Mouse (Mus musculus): ENCODE measurements around the gene Fam196b. TPM values are rescaled to one million over a fixed set of nuclear protein-coding genes. Genes with fewer than 3 reads are reported as not detected.

Fam196b gene
- total RNA-seq, 2 experiments from 2014 or later: not detected

DNA sequence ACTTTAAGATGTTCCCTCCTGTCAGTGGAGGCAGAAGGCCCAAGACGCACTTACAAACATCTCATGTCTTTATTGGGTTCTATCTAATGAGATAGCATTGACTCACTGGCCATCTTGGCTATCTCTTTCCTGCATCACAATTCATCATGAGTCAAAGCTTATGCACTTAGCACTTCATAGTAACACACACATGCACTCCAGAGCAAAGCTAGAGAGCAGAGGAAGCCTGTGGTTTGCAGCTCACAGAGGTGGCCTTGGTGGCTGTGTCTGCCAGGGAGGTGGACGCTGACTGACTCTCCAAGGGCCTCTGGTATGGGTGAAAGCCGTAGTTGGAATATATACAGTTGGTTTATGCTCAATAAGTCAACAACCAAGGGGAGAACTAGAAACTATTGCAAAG is 81.2 kb downstream of the Fam196b start:
- ATAC-seq (replicated peaks; ENCODE audit: low FRiP score, low TSS enrichment, poor library complexity, severe bottlenecking): no peak

DNA sequence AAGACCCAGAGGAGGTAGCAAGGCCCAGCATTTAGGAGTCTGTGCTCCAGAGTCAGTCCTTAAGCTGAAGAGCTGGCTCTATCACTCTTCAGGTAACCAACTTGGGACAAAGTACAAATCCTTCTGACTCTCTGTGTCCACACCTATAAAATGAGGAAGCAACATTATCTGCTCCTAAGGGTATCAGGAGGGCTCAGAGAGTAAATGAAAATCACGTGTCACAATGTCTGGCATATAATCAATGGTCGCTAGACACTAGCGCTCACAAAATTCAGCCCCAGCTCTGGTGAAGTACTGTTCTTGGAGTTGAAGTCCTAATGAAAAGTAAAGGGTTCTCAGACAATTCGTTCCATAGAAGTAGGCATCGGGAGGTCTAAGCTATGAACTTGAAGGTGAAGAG is 83.0 kb downstream of the Fam196b start:
- no peak for ATAC-seq (replicated peaks; ENCODE audit: low FRiP score, low TSS enrichment, poor library complexity, severe bottlenecking)

DNA sequence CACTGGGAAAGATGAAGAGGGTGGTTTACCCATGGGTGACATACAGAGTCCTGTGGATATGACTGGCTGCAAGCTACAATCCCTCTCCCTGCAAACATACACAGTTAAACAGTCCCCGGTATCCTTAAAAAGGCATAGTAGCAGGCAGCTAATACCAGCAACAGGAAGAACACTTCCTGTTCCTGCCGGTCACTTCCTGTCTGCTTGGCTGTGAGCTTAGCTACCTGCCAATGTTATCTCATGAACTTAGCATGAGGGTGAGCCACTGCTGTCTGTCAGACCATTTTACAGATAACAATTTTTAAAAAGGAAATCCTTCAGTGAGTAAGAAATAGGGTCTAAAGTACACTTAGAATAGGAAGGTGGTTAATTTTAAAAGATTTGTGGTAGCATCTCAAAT is 83.9 kb downstream of the Fam196b start:
- ATAC-seq (replicated peaks; ENCODE audit: low FRiP score, low TSS enrichment, poor library complexity, severe bottlenecking): no peak; the same call in 1 of the 2 replicates

DNA sequence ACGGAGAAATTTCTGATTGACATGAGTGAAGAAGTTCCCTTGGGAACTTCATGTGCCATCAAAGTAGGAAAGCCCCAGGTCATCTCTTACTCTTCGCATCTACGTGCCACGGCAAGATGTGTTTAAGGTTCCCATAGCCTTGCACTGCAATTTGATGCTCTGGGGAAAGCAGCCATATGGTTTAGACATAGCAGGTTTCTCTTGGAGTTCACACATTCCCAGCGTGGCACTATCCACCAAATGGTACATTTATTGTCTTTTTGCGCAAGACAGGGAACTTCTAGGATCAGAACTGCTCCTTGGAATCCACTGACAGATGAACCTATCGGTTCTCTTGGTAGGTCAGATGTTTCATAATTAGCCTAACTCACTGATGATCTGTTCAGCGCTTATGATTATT is 86.7 kb downstream of the Fam196b start:
- no peak for ATAC-seq (replicated peaks; ENCODE audit: low FRiP score, low TSS enrichment, poor library complexity, severe bottlenecking)

DNA sequence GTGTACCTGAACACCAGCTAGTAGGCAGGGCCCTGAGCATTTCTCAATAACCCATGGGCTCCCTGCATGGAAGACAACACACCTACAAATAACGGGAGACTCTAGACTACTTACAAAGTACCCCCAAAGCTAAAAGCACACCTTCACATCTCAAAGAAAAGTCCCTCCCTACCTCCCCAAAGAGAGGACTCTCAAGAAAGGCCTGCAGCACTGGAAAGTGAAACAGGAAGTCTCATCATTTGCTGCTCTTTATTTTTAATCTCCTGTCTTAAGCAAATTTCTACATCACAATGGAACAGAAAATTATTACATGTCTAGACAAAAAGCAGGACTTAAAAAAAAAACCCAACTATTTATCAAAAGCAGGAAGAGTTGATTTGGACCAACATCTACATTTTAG is 90.7 kb downstream of the Fam196b start:
- no peak for ATAC-seq (replicated peaks; ENCODE audit: low FRiP score, low TSS enrichment, poor library complexity, severe bottlenecking)

DNA sequence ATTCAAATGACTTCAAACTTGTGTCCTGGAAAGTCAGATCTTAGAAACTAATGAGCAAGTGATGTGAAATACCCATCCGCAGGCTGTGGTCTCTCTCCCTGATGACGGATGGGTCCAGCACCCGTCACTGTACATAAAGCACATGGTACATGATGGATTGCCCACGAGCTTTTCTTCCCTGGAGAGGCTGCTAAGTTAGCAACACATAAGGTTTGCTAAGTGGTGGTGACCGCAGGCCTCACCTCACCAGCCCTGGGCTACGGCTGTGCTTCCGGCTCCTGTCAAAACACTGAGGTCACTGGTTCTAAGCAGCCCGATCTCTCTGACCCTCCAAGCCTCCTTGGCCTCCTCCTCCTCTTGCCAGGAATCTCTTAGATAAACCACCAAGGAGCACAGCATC is 91.7 kb downstream of the Fam196b start:
- no peak for ATAC-seq (replicated peaks; ENCODE audit: low FRiP score, low TSS enrichment, poor library complexity, severe bottlenecking)

DNA sequence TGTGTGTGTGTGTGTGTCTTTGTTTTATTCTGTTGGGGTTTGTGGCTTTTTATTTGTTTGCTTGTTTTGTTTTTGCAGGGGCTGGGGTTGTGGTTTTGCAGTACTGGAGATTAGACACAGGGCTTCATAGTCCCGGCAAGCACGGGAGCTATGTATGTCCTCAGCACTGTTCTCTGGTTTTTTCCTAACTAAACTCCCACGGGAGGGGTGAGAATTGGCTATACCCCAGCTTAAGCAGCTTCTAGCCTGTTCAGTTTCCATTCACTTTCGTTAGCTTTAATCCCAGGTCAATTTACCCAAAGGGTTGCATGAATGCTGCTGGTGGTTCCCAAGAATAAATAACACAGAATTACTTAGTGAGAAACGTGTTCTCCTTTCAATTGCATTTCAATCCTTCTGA is 92.2 kb downstream of the Fam196b start:
- ATAC-seq (replicated peaks; ENCODE audit: low FRiP score, low TSS enrichment, poor library complexity, severe bottlenecking): no peak

DNA sequence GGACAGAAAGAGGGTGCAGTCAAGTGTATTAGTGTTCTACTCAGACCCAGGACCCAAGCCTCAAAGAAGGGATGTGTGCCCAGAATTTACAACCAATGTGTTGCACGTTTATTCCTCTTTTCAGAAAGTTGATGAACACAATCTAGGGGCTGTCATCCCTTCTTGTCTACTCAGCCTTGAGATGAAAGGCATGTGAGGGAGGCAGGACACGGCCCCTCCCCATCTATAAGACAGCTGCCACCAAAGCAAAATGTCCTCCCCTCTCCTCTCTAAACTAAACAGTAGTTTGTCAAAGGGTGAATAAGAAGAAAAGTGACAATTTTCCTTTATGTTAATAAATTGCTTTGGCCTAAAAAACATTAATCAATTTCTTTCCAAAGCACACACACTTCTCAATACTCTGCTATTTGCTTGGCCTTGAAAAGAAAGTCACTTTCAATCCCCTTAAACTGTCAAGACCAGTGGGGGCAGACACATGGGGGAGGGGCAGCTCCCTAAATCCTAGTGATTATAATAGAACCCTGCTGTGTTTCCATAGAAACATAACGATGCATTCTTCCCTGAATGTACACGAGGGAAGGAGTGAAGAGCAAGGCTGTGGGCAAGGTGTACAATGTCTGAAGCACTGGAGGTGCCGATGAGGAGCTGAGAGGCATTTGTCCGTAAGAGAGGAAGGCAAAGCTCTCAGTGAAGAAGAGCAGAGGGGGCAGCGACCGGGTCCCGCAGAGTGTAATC is 101.4 kb downstream of the Fam196b start:
- no peak for ATAC-seq (replicated peaks; ENCODE audit: low FRiP score, low TSS enrichment, poor library complexity, severe bottlenecking)

DNA sequence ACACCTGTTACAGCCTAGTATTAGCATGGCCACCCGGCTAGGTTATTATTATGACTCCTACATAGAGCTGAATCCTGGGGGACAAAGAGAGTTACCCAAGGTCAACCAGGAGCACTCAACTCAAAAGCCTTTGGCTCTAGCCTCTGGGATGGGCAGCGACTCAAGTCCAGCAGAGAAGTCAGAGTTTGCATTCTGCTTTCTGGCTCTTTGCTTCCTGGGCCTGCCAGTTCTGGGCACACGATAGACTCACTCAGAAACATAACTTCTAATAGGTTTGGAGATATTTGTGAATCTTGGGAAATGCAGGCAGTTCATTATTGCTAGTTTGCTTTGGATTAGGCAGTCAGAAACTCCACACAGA is 102.0 kb downstream of the Fam196b start:
- no peak for ATAC-seq (replicated peaks; ENCODE audit: low FRiP score, low TSS enrichment, poor library complexity, severe bottlenecking)

DNA sequence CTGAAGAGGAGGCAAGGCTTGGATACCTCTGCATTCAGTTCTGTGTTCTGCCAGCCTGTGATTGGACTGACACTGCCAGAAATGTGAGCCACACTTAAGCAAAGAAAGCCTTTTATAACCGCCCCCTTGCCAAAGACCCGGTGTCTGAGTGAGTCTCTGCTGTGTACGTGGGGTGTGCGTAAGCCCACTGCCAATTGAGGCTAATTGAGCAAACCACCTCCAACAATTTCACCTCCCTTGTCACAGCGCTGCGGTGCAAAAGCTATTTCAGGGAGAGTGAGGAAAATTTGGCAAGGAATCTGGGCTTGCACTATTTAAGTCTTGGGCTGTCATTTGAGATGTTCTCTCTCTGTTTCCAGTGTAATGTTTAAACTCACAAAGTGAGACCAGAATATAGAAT is 106.4 kb downstream of the Fam196b start:
- ATAC-seq (replicated peaks; ENCODE audit: low FRiP score, low TSS enrichment, poor library complexity, severe bottlenecking): no peak

DNA sequence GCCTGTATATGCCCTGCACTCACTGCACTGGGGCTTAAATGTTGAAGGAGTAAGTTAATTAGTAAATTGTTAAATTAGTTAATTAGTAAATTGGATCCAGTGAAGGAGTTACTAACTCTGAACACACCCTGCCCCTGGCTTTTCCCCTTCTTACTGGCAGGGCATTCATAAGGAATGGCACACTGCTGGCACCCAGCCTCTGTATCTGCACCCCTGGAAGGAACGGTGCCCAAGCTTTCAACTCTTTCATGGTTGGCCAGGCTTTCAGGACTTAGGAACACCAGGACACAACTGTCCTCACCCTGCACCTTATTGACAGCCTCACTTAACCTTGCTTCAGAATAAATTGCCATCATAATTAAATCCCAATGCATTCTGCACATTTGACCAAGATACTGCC is 109.9 kb downstream of the Fam196b start:
- no peak for ATAC-seq (replicated peaks; ENCODE audit: low FRiP score, low TSS enrichment, poor library complexity, severe bottlenecking)

DNA sequence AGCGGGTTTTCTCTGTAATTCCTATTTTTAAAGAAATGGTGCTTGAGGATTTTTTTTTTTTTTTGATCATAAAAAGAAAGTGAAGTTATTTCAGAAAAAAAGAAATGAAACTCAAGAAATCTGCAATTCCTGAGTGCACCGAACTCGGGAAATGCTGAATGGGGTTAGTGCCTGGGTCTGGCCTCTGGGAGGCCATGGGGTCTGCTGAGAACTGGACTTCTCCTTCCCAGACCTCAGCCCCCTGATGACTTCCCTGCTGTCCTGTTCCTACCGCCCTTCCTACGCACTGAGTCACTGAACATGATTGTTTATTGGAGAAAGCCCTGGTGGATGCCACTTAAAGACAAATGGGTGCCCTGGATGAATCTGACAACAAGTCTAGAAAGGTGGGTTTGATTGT is 112.6 kb downstream of the Fam196b start:
- ATAC-seq (replicated peaks; ENCODE audit: low FRiP score, low TSS enrichment, poor library complexity, severe bottlenecking): no peak

DNA sequence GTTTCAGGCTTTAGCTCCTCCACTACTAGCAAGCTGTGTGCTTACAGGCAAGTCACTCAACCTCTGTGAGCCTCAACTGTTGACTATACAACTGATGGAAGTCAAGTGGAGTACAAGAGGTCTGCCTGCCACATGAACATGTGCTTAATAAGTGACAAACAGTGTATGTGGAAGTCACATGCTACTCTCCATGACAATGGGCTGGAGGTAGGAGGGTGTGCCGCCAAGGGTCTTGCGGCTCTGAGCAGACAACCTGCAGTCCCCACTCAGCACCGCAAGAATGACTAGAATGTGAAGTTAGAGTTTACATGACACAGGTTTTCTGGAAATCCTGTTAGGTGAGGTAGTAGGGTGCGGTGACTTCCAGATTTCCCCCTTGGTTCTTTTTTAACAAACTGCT is 116.3 kb downstream of the Fam196b start:
- no peak for ATAC-seq (replicated peaks; ENCODE audit: low FRiP score, low TSS enrichment, poor library complexity, severe bottlenecking)

DNA sequence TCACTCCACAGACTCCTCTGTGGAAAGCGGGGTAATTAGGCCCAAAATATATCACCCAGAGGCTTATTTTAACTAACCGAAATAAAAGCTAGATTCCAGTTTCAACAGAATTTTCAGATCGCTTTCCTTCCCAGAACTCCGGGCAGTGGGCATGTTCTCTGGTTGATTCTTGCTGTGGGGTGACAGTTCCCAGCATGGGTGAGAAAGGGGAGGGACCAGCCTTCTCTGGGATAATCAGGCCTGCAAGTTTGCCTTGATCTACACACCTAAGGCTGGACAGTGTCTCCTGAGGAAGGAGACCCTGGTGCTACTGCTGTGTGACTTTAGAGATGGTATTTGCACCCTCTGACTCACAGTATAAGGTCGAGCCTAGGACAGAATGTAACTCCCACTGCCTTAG is 116.7 kb downstream of the Fam196b start:
- ATAC-seq (replicated peaks; ENCODE audit: low FRiP score, low TSS enrichment, poor library complexity, severe bottlenecking): no peak

DNA sequence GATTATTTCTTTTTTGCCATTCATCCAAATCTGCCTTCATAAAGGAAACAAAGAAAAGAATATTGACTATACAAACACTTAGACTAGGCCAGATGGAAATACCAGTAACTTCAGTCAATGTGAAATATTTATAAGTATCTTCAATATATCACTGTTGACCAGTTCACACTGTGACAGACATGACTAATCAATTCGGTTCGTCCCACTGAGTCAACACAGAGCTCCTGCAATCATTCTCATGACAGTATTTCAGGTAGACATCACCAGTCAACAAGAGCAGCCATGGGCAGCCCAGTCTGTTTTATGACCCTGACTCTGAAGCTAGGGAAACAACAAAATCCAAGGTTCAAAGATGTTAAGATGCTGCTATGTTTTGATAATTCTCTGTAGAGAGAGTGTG is 117.4 kb downstream of the Fam196b start:
- no peak for ATAC-seq (replicated peaks; ENCODE audit: low FRiP score, low TSS enrichment, poor library complexity, severe bottlenecking)

DNA sequence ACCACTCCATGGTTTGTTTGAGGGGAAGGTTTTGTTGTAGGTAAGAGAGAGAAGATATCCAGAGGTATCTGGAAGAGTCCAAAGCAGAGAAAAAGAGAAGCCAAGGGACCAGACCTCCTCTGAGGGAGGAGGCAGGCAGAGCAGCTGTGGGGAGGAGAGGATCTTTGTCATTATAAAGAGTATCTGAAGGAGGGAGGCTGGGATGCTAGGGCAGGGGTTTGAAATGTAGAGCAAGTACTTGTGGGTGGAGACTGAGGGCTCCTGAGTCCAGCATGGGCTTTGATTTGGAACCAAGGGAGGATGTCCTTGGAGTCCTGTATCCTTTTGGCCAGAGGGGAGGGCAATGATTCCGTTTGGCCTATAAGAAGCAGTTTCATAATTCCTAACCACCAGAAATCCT is 122.8 kb downstream of the Fam196b start:
- no peak for ATAC-seq (replicated peaks; ENCODE audit: low FRiP score, low TSS enrichment, poor library complexity, severe bottlenecking)

DNA sequence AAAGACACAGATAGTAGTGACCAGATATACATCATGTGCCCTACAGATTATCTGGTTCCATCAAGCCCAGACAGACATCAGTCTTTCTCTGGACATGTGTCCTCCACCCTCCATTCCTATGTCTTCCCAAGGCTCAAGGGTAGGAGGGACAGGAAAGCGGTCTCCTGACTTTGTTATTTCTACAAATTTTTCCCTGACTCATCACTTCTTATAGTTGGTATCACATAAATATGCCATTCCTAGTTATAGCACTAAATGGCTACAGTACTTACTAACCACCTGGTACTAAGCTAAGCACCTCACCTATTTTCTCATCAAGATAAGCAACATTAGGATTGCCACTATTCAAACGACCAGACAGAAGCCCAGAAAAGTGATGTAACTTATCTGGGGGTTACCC is 123.8 kb downstream of the Fam196b start:
- no peak for ATAC-seq (replicated peaks; ENCODE audit: low FRiP score, low TSS enrichment, poor library complexity, severe bottlenecking)

DNA sequence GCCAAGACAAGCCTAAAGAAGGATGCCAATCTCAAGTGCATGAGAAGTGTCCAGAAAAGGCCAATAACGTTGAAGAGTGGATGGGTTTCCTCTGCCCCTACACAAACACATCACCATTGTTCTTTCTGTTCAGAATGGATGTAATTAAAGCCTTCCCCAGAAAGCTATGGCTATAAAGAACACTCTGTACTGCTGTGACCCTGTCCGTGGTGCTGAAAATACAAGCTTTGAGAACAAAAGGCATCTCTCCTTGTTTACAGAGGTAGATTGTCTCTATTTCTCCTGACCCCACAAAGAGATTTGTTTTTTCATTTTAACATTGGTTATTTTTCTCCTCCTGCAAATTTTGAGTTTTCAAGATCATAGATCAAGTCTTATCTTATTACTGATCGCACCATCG is 133.3 kb downstream of the Fam196b start:
- ATAC-seq (replicated peaks; ENCODE audit: low FRiP score, low TSS enrichment, poor library complexity, severe bottlenecking): peak; percentile 71; the same call in 1 of the 2 replicates

DNA sequence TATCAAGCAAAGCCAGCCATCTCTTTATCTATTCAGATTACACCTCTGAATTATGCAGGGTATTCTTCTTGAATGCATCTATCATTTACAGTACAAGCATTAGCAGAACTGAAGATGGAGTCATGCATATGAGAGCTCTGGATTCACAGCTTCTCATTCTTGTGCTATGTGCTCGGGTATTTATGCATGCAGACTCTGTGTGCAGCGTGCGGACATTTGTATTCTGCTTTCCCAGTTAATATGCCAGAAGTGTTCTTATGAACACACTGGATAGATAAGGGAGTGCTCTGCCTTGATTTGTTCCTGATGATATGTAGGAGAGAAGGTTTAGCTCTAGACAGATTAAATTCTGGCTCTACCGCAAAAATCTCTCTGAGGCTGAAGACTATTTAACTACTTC is 135.3 kb downstream of the Fam196b start:
- ATAC-seq (replicated peaks; ENCODE audit: low FRiP score, low TSS enrichment, poor library complexity, severe bottlenecking): no peak

DNA sequence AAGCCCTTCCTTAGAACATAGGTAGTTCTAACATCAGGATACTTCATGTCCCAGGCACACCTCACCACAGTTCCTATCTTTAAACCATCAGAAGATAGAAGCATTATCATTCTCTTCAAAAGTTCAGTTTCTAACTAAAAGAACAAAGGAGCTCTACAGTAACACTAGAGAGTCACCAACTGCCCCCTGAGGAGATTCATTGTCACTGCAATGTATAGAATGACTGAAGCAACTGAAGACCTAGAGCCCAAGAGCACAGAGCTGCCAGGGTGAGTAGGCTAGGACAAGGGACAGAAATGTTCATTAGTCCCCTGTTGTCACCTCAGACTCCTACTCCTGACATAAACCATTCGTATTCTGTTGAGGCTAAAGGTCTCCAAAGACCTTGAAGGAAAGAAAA is 152.4 kb downstream of the Fam196b start:
- peak; percentile 52; the same call in 1 of the 2 replicates for ATAC-seq (replicated peaks; ENCODE audit: low FRiP score, low TSS enrichment, poor library complexity, severe bottlenecking)

DNA sequence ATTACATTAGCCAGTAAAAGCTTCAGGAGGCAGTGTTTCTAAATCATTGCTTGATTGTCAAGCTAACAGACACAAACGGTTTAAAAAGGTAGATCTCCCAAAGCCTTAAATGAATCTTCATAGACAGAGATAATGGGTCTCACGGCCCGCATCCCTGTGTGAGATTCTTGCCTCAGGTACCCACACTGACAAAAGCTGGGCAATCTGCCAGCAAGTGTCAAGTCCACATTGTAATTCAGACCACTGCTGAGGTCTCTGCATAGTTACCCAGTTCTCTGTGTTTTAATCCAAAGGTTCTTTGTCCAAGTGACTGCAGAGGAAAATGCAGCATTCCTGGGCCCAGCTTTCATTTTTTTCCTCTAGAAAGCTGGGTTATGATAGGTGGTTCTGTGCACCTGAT is 153.9 kb downstream of the Fam196b start:
- ATAC-seq (replicated peaks; ENCODE audit: low FRiP score, low TSS enrichment, poor library complexity, severe bottlenecking): no peak

DNA sequence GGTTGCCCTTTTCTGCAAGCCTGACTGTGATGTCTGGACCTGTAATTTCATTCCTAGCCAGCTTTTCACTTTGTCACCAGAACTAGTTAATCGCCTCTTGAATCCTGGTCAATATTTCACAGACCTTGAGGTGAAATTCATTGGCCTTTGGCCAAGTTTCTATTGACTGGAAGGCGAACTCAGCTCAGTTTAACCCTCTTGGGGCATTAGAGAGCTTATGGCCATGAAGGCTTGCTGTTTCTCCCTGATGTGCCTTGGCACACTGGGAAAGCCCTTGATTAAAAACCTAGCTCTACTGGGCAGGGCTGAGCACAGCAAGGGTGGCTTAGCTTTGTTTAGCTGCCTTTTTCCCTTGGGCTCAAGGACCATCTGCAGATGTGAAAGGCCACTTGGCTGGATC is 155.2 kb downstream of the Fam196b start:
- no peak for ATAC-seq (replicated peaks; ENCODE audit: low FRiP score, low TSS enrichment, poor library complexity, severe bottlenecking)
